Mouse (Mus musculus) urinary bladder, postnatal 36 days (tissue): Measurements from ENCODE around the gene 2200002D01Rik.

Experiments
- DNase-seq, 2 experiments: peaks; one replicate each; pipeline ENCODE4 v3.0.0; 2022; ENCODE audit warnings: low spot score in 2 of 2, mixed read lengths in 1 of 2

2200002D01Rik gene

DNA sequence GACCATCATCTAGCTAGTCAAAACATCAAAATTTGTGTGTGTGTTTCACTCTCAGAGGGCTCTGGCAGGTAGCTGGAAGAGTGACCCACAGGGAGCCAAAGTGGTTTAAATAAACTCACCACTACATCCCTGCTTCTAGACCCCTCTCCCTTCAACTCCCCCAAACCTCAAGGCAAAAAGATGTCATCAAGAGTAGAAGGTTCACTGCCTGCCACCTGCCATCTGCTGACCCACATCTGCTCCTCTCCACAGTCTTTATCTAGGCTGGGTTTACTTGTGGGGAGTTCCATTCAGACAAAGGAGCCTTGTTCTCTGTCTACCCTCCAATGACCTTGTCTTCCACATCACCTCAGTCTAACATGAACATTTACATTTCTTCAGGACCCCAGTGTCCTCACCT, 31.0 kb upstream of the 2200002D01Rik start:
- DNase-seq = no peak

DNA sequence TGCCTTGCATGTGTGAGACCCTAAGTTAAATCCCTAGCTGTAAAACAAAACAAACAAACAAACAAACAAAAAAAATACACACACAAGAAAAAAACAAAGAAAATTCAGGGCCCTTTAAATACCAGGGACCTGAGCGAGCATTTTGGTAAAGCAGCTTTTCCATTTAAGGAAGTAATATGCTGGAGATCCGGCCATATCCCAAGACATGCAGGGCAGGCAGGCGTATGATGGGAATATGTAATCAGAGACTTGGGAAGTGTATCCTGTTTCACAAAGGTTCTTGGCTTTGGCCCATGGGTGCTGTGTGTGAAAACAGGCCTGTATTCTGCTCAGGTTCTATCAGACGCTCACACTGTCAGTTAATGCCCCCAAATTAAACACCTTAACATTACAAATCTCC, 29.2 kb upstream of the 2200002D01Rik start:
- DNase-seq = no peak

DNA sequence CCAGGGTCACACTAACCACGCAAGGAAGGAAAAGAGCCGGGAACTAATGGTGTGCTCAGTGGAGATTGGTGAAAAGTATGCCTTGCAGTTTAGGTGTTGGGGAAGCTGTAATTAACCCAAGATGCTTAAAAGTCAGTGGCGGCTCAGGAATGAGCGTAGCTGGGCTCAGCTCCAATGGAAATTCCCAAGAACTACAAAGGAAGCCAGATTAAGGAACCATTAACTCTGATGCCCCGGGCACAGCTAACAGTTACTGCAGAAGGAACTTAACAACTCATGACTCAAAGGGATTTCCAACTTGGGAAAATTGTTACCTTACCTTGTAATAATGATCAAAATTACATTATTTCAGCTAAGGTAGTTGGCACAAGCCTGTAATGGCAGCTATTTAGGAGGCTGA, 28.4 kb upstream of the 2200002D01Rik start:
- DNase-seq = no peak

DNA sequence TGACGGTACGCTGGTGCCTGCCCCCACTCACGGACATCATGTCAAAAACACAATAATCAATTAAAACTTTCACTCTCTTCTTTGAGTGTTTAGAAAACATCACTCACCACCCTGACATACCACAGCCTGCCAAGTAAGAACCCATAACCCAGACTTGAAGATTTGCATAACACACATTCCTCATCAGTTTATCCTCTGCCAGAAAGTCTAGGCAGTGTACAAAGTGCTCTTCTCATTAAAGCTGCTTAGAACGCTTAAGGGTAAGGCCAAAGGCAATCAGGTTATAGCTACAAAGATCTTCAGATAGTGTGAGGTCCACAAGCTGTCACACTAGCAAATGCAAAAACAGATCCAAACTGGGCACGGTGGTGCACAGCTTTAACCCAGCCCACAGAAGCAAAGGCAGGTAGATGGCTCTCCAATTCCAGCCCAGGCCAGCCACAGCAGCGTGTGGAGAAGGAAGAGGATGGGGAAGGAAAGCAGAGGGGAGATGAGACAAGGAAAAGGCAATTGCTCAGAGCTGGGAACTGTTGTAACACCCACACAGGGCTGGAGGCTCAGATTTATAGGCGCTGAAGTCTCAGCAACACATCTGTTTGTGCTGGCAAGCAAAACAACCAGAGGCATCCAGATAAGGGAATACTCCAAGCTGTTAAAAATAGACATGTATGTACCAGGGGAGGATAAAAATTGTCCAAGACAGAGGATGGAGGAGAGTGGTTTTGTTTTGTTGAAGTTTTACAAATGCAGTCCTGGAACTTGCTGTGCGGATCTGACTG, 23.6 kb upstream of the 2200002D01Rik start:
- no peak for DNase-seq

DNA sequence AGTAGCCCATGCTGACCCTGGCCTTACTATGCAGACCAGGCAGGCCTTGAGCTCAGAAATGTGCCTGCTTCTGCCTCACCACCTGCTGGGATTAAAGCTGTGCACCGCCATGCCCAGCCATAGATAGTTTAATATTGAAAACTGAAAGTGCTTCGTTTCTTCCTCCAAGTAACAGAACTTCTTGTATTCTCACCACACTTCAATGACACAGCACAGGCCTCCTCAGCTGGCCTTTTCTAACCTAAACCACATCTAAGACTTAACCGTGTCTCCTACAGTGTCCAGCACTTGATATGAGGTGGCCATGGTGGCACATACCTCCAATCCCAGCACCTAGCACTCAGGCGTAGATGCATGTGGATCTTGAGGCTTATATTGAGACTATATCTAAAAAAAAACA, 22.2 kb upstream of the 2200002D01Rik start:
- DNase-seq = no peak

DNA sequence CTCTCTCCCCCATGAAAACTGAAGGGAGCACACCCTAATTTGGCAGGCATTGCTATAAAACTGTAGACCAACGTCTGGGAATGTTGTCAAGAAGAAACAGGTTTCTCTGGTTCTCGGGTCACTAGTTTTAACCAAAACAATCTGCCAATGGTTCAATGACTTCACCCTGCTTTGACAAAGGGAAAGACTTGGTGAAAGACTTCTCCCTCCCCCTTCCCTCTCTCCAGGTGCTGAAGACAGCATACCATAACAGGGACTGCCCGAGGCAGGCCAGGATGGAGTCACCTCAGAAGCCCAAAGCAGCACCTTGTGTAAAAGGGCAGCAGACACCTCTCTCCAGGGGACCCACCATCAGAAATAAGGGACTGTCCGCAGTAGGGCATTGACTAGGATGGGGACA, 18.7 kb upstream of the 2200002D01Rik start:
- DNase-seq = no peak

DNA sequence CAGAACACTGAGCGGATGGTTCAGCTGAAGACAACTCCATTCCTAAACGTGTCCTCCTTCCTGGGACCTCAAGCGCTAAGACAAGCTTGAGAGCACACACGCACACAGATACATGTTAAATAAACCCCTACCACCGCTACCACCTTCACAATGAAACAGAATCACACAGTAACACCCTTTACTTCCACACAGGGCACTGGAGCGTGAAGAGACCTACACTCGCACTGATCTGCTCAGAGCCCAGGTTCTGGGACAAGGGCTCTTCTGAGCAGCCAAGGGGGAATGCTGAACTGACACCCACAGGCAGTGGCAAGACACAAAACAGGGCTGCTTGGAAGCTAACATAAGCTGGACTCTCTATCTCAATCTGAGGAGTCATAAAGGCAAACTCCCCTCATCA, 17.4 kb upstream of the 2200002D01Rik start:
- no peak for DNase-seq

DNA sequence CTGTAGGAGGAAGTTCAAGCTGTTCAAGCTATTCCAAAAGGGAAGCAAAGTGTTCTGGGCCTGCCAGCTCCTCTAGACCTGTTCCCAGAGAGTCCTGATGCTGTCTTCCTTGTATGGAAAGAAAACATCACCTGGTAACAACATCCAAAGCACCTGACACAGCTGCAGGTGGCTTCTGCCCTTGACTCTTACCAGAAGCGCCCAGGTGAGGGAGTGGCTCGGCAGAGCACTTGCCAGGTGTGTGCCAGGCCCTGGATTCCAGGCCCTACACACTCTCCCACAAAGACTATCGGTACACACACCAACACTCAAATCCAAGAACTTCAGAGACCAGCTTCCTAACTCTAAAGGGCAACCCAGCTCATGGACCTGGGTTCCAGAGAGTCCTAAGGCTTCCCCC, 15.6 kb upstream of the 2200002D01Rik start:
- DNase-seq = no peak

DNA sequence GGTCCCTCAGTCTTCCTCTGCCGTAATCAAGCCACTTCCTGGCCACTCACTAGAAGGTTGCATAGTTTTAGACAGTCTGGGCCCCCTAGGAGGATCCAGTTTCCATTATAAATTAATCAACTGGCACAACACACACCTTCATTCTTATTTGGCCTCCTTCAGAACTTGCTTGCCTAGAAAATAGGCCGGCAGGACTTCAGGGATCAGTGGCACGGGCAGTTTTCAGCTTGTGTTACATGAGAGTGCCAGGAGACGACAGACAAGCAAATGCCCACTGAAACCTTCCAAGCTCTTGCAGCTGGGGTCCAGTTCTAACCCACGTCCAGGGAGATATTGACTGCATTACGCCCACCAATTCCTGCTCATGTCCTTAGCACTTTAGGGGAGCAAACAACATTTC, 13.9 kb upstream of the 2200002D01Rik start:
- DNase-seq = no peak

DNA sequence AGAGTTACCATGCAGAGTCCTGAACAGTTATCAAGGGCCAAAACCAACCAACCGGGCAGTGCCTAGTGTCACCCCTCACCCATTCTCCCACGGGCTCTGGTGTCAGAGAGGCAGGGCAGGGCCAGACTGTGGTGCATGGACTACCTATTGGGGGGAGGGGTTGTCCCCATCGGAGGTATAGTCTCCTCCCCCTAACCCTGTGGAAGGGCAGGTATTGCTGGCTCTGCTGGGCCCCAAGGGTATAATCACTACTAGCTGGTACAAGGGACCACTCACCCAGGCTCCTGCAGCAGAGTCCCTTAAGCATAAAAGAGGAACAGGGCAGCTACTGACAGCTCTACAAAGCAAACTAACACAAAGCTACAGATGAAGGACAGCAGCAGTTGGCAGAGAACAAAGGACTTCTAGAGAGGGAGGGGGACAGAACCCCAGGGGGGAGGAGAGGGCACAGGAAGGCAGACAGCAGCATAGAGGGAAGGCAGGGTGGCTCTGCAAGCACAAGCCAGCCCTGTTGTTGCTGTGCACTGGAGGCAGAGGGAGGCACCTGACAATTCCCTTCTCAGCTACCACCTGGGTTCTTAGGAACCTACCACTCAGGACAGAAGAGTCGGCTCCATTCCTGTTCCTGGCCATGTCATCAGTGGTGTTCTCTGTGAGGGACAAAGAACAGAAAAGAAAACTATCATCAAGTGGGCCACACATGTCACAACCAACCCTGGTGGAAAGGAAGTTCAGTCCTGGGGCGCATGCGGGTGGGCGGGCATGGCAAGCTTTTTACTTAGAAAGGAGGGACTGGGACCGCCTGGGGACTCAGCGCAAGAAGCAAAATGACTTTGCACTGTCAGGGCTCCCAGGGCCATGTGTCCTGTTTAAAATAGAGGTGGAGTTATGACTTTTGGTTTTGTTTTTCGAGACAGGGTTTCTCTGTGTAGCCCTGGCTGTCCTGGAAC, 11.8 kb upstream of the 2200002D01Rik start:
- no peak for DNase-seq

DNA sequence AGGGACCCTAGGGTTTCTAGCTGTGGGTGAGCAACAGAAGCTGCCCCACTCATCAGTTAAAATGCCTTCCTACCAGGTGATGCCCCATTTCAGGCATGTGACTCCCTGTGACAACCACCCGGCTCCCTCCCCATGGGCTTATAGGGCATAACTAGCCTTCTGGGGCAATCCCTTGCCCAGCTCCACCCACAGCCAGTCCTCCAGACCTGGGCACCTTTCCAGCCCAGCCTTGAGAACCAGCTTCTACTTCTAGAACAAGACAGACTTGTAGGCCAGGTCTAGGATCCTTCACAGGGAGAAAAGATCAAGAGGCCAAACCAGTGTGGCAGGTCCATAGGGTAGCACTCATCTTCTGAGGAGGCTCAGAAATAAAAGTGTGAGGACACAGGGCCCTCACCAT, 9.1 kb upstream of the 2200002D01Rik start:
- DNase-seq = peak; percentile 63 to 73

DNA sequence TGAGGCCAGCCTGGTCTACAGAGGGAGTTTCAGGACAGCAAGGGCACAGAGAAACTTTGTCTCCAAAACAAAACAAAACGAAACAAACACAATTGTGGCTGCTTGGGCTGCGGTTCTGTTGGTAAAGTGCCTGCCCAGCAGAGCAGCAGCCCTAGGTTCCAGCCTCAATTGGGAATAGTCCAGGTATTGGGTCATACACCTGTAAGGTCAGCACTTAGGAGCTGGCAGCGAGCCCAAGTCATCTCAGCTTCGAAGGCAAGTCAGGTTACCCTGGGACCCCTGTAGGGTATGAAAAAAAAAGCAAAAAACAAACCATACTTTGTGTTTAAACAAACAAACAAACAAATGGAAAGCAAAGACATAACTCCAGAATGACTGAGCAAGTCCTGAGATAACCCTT, 7.6 kb upstream of the 2200002D01Rik start:
- DNase-seq = no peak

DNA sequence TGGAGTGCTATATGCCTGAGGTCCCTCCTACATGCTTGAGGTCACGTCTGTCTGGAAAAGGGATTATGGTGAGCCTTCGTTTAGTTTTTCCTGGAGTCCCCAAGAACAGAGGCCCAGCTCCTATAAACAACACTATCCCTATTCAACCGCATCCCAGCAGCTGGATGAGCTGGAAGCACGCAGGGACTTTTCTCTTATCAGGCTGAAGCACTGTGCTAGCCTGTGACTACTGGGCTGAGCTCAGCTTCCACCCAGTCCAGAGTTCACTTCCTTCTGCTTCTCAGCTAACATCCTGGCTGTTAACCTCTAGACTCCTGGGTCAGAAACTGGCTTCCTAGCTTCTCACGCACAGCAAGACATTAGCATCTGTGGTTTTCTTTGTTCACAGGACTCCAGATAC, 5.6 kb upstream of the 2200002D01Rik start:
- DNase-seq = no peak

DNA sequence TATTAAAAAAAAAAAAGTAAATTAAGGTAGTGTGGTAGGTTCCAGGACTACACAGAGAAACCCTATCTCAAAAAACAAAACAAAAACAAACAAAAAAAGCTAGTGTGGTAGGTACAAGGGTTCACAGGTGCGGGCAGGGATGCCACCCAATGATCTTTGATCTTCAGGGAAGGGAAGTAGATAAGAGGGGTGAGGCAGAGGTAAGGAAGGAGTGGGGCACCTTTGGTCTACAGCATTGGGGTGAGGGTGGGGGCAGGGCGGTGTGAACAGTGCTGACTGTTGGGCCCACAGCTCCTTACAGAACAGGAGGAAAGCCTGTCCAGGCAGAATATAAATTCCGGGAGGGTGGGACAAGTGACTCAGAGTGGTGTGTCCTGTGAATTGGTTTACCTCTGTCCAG, 2.9 kb upstream of the 2200002D01Rik start:
- DNase-seq = peak; percentile 65 to 73

DNA sequence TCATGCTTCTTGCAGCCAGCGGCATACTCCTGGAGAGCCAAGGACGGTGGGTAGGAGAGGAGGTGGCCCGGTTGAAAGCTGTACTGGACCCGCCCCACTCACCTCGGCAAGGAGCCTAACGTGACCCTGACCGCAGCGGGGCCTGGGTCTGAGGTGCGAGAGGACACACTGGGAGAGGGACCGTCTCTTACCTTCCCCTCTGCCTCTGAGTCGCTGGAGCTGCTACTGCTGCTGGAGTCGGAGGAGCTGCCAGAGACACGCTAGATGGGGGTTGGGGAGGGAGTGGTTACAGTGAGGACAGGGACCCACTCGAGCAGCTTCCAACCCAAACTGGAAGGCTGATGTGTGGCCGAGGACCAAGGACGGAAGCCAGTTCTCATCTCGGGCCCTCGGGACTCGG, 560 bp downstream of the 2200002D01Rik start:
- no peak for DNase-seq

DNA sequence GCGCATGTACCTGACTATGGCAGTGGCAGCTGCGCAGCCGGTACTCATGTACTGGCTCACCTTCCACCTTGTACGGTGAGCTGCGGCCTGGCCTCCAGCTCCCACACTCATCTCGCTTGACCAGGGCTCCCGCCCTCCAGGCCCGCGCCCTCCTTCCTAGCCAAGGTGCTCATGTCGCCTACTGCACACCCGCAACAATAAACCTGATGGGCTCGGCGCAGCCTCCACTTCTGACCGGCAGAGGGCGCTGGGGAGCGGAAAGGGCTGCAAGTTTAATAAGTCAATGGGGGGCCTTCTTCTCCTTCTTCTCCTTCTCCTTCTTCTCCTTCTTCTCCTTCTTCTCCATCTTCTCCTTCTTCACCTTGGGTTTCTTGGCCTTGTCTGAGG, 959 bp downstream of the 2200002D01Rik start:
- peak; percentile 86 to 88 for DNase-seq

DNA sequence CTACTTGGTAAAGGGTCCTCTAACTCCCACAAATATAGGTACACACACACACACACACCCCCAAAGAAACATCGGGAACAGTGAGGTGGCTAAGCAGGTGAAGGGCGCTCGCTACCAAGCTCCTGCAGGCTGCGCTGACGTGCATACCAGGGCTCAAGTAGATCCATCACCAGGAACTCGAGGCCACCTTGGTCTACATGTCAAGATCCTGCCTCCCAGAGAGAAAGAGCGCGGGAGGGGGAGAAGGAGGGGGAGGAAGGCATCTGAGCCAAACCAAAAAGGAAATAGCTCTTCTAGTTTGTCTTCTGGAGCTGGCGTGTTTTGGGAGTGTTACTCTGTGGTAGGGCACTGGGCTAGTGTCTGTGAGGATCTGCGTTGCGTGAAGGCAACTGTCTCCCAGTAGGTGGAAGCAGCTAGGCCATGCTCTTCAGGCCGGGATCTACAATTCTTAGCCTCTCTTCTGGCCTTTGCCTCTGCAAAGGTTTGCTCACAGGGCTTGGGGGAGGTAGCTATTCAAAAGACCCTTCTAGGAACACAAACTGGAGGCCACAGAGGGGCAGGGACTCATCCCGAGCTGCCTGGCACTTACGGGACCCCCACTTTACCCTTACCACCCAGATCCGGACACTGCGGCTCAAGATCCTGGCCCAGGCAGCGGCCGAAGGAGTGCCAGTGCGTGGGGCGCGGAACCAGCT, 1.5 kb downstream of the 2200002D01Rik start:
- no peak for DNase-seq

DNA sequence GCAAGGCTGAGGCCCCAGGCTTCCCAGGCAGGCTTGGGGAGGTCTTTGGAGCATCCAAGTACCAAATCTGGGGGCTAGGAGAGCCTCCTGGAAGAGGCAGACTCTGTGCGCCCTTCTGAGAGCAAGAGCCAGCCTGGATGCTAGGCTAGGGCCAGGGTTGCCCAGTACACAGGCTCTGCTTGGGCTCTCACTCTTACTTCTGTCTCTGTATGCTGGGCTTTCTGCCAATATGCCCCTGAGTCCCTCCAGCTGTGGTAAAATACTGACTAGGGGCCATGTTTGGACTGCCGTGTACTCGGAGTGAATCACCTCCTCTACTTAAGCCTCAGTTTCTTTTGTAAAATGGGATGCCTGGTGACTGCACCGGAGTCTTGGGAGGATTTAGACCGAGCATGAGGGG, 2.3 kb downstream of the 2200002D01Rik start:
- DNase-seq = no peak

DNA sequence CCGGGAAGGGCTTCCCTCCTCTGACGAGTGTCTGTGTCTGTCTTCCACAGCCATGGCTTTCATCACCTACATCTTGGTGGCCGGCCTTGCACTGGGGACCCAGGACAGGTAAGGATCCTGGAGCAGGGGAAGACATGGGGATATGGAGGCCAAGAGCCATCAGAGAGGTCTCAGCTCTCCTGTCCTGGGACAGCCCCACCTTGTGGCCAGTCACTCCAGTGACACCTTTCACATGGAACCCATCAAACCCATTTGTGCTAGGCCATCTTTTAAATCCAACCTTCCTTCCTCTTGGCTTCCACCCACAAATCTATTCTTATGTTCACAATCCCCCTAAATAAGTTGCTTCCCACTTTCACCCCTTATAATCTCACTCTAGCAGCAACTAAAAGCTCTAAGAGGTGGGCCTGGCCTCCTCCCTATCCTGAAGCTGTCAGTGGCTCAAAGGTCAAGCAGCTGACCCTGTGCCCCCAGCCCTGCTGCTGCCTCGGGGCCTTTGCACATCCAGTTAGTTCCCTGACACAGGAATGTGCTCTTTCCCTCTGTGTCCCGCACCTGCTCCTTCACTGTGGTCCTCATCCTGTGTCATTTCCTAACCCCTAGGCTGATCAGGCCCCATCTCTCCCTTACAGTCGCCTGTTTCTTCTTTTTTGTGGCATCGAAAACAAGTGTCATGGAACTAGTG, 3.4 kb downstream of the 2200002D01Rik start:
- no peak for DNase-seq

DNA sequence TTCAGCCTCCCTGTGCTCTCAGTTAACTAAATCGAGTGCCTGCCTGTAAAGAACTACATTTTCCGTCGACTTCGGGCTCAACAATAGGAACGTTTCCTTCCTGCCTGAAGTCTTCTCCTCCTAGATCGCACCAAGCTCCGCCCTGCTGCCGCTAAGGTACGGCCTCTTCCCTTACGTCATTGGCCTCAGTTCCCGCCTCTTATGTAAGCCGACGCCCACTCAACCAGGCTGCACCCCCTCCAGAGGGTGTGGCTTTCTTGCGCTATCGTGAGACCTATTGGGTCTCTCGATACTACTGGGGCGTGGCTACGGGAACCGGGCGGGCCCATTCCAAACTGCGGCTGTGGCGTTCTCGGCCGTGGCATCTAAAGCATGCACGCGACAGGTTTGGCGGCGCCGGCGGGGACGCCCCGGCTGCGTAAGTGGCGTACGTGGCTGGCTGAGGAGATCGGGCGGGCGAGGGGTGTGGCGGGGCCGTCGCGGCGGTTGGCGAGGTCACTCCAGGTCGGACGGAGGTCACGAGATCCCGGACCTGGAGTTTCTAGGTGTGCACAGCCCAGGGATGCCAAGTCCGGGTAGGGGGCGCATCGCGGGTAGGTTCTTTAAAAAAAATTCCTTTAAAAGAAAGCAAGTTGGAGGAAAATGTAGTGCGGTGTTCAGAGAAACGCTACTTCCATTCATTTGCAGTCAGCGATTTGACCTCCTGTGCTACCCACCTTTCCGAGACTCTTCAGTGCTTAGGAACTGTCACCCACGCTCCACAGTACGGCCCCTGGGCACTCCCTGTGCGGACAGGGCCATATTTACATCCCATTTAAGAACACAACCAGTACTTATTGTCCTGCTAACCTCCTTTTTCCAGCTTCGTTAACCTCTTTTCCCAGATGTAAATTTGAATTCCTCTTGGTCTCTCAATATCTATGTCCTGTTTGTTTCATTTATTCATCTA, 10.0 kb downstream of the 2200002D01Rik start, which contains the start of gene Yif1b:
Yif1b (plus strand) TSS at position 311 of the 949 bp plus-strand sequence.
- DNase-seq = peak; percentile 96 to 97
